Mouse (Mus musculus) ES-E14 (cell line): ENCODE measurements at regions not wholly inside any gene's neighbourhood (a gene's known extent, or its start where the extent isn't known, plus 50 kb on each side); places are given as distances from the start of the nearest gene placed in this dataset.

Experiments used
- CHD2 ChIP-seq: IDR thresholded peaks from 2 replicates; pipeline ENCODE4 v1.6.1; 2014; ENCODE audit warnings: mild to moderate bottlenecking, low read depth, low read length, inconsistent platforms
- HCFC1 ChIP-seq: IDR thresholded peaks from 2 replicates; pipeline ENCODE4 v1.6.1; 2012; ENCODE audit warnings: low read length, inconsistent platforms, borderline replicate concordance; ENCODE audit not compliant: insufficient read depth
- MAFK ChIP-seq: IDR thresholded peaks from 2 replicates; pipeline ENCODE4 v1.6.1; 2014; ENCODE audit warnings: mild to moderate bottlenecking, low read depth, low read length, inconsistent platforms; ENCODE audit not compliant: insufficient read depth
- ZNF384 ChIP-seq: IDR thresholded peaks from 2 replicates; pipeline ENCODE4 v1.6.1; 2012; ENCODE audit warnings: low read depth, low read length, inconsistent platforms

- TF ChIP-seq HCFC1 (no peak), ZNF384 (no peak), CHD2 (no peak), MAFK (no peak)
Observed at GRCm38 (mm10) chr14:58598867-58599266, 528.5 kb downstream of the Fgf9 start.
